Mouse (Mus musculus) liver, embryonic 11.5 days (tissue): ENCODE results near the gene Nrg4. TPM values are rescaled to one million over a fixed set of nuclear protein-coding genes. Genes with fewer than 3 reads are reported as not detected.
A peak's percentile ranks its signal among the peaks of the same experiment; 100 is the strongest.

Experiments
- ATAC-seq: fragments of 200-750 bp; cut with Nextera tagmentation; replicated peaks from 2 replicates; pipeline ENCODE4 v1.8.0; 2017; ENCODE audit warnings: moderate number of reproducible peaks, mild to moderate bottlenecking, moderate TSS enrichment, moderate library complexity; ENCODE audit not compliant: low FRiP score
- DNase-seq: peaks from one replicate; pipeline ENCODE4 v3.0.0-alpha.2; 2017; ENCODE audit warnings: low spot score
- H3K27ac ChIP-seq: fragments of 300-500 bp; sonication (generic); 2 replicates; pipeline ENCODE4 v1.5.1; 2014; ENCODE audit warnings: mild to moderate bottlenecking, low read depth, low read length, control low read depth
- H3K27me3 ChIP-seq: fragments of 300-500 bp; sonication (generic); replicated peaks from 2 replicates; pipeline ENCODE4 v1.6.1; 2014; ENCODE audit warnings: low read length, mixed read lengths; ENCODE audit not compliant: control insufficient read depth, insufficient read depth
- H3K36me3 ChIP-seq: fragments of 300-500 bp; sonication (generic); 2 replicates; pipeline ENCODE4 v1.6.1; 2014; ENCODE audit warnings: mild to moderate bottlenecking, low read length, moderate library complexity, mixed read lengths; ENCODE audit not compliant: control insufficient read depth, insufficient read depth
- H3K4me1 ChIP-seq: fragments of 300-500 bp; sonication (generic); replicated peaks from 2 replicates; pipeline ENCODE4 v1.6.1; 2014; ENCODE audit warnings: low read length, mixed read lengths; ENCODE audit not compliant: control insufficient read depth, insufficient read depth
- H3K4me2 ChIP-seq: fragments of 300-500 bp; sonication (generic); 2 replicates; pipeline ENCODE4 v1.6.1; 2014; ENCODE audit warnings: mild to moderate bottlenecking, control low read depth, moderate library complexity
- H3K4me3 ChIP-seq: fragments of 300-500 bp; sonication (generic); 2 replicates; pipeline ENCODE4 v1.5.1; 2014; ENCODE audit warnings: low read depth, low read length, control low read depth
- H3K9ac ChIP-seq: fragments of 300-500 bp; sonication (generic); 2 replicates; pipeline ENCODE4 v1.6.1; 2014; ENCODE audit warnings: low read depth, low read length, control low read depth
- H3K9me3 ChIP-seq: fragments of 300-500 bp; sonication (generic); 2 replicates; pipeline ENCODE4 v1.6.1; 2016; ENCODE audit warnings: low read length, inconsistent platforms, mixed read lengths; ENCODE audit not compliant: control insufficient read depth
- WGBS: fragments of 180-500 bp; shearing (Covaris S2); extraction: QIAGEN DNeasy Blood & Tissue Kit; methylation state at CpG from one replicate; pipeline ENCODE4 v1.1.7; 2014; 5-methylcytosine and 5-hydroxymethylcytosine counted together
- polyA plus RNA-seq: library from polyadenylated mRNA; unstranded; fragments of >200 nt; fragmentation: Nextera tagmentation; extraction: Ambion mirVana; gene quantifications from 2 replicates; pipeline ENCODE4 v1.2.1, GENCODE M21; 2014

Nrg4 gene
- polyA plus RNA-seq, 1 experiment from 2014 or later, result 1.1 TPM

DNA sequence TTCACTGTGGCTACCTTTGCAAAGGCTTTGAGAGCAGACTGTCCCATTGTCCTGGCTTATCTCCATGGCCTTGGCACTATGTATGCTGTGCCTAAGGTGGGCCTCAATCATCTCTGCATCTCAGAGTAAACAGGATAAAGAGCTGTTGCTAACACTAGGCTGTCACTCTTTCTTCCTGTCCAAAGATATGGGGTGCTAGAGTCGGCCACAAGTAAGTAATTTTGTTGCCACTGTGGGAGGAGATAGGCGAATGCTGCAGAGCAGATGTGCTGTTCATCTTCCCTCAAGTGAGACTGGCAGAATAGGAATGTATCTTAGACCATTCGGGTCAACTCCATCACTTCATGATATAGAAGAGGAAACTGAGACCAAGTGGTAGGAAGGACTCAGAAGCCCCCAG is 28.0 kb upstream of the Nrg4 start:
- Histone ChIP-seq H3K27me3 (no peaks in the 10 kb centered on the region), H3K4me2 (no peak overlapping the region), H3K27ac (no peak overlapping the region), H3K9me3 (no peaks in the 10 kb centered on the region), H3K4me3 (no peak overlapping the region), H3K9ac (no peak overlapping the region), H3K4me1 (no peaks in the 10 kb centered on the region), H3K36me3 (no peaks in the 10 kb centered on the region)
- ATAC-seq (no peak), DNase-seq (no peak)
- 57% methylated on average over 3 of the region's 3 CpGs for WGBS

- DNase-seq (no peak), ATAC-seq (no peak)
- H3K4me1 ChIP-seq, result no peaks in the 10 kb centered on the region
- H3K9ac ChIP-seq, result no peak overlapping the region
- no peak overlapping the region for H3K4me2 ChIP-seq
- no peaks in the 10 kb centered on the region for H3K27me3 ChIP-seq
- H3K27ac ChIP-seq, result no peak overlapping the region
- WGBS, result 73% methylated on average over 3 of the region's 3 CpGs
- H3K9me3 ChIP-seq, result no peaks in the 10 kb centered on the region
- no peak overlapping the region for H3K4me3 ChIP-seq
- no peaks in the 10 kb centered on the region for H3K36me3 ChIP-seq
Observed at GRCm38 (mm10) chr9:55348664-55349063, 22.0 kb upstream of the Nrg4 start.

GRCm38 (mm10) chr9:55345332-55345731 is 18.7 kb upstream of the Nrg4 start:
- H3K9ac ChIP-seq, result no peak overlapping the region
- no peak overlapping the region for H3K4me3 ChIP-seq
- H3K27me3 ChIP-seq, result no peaks in the 10 kb centered on the region
- H3K4me1 ChIP-seq, result no peaks in the 10 kb centered on the region
- no peak for DNase-seq
- no peaks in the 10 kb centered on the region for H3K36me3 ChIP-seq
- H3K27ac ChIP-seq, result no peak overlapping the region
- H3K9me3 ChIP-seq, result no peaks in the 10 kb centered on the region
- H3K4me2 ChIP-seq, result no peak overlapping the region
- WGBS, result 89% methylated on average over 7 of the region's 7 CpGs
- ATAC-seq, result no peak

DNA sequence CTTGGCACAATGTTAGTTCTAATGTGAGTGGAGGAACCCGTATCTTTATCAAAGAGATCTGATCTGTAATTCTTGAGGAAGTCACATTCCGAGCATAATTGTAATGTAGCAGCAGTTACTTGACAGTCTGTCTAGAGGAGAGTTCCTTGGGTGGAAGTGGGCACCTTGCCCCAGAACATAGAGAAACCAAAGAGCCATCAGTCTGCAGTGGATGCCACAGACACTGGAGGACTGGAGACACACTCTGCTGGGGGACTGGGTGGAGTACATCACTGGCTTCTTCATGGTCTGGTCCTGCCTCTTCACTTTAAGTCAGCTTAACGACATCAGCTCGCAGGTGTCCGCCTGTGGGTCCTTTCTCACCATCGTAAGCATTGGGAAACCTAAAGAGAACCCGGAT is 17.5 kb upstream of the Nrg4 start:
- no peak for ATAC-seq
- no peak overlapping the region for H3K9ac ChIP-seq

DNA sequence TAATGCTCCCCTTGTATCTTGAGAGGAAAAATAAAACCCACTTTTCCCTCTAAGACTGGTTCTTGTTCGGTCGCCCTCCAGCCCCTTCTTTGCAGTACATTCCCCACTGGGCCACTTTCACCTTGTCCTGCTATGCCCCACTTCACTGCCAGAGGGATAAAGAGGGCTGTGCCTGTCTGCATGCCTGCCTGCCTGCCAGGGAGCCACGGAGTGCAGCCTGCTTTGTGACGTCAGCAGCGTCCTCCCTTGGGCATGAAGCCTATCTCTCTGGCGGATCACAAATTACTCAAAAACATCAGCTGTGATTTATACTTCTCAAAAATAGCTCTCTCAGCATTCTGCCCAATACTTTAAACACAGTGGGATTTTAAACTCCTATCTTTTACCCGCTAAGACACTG is 6.3 kb upstream of the Nrg4 start:
- no peaks in the 10 kb centered on the region for H3K9me3 ChIP-seq
- WGBS, result 43% methylated on average over 7 of the region's 7 CpGs
- DNase-seq (no peak), ATAC-seq (no peak)
- H3K4me2 ChIP-seq, result no peak overlapping the region
- H3K4me1 ChIP-seq, result no peaks in the 10 kb centered on the region
- peaks cover 34% of the 10 kb centered on the region for H3K27me3 ChIP-seq
- no peak overlapping the region for H3K4me3 ChIP-seq
- no peaks in the 10 kb centered on the region for H3K36me3 ChIP-seq
- H3K9ac ChIP-seq, result no peak overlapping the region
- no peak overlapping the region for H3K27ac ChIP-seq

More for the DNA sequence above, 17.5 kb upstream of the Nrg4 start:
- Histone ChIP-seq H3K36me3 (no peaks in the 10 kb centered on the region), H3K27ac (no peak overlapping the region), H3K4me2 (no peak overlapping the region), H3K4me1 (no peaks in the 10 kb centered on the region), H3K27me3 (no peaks in the 10 kb centered on the region), H3K4me3 (no peak overlapping the region), H3K9me3 (no peaks in the 10 kb centered on the region)
- no peak for DNase-seq
- WGBS, result 71% methylated on average over 7 of the region's 7 CpGs

DNA sequence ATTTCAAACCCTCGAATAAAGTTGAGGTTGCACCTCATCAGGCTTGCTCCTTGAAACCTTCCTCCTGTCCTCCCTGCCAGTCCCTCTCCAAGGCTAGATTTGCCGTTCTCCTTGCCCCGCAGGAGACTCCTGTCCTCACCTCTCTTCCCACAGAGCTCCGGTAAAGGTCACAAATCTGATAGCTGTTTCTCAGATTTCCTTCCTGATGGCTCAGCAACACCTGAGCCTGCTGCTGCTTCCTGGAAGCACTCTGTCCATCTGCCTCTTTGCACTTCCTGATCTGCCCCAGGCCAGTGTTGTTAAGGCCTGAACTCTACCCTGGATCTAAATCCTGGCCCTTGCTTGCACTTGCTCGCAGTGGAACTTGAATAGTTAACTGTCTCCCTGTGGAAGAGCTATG is 5.8 kb upstream of the Nrg4 start:
- Histone ChIP-seq H3K4me1 (no peaks in the 10 kb centered on the region; the same call in 1 of the 2 replicates), H3K4me2 (no peak overlapping the region), H3K36me3 (no peaks in the 10 kb centered on the region), H3K9ac (no peak overlapping the region), H3K4me3 (no peak overlapping the region), H3K27ac (no peak overlapping the region), H3K9me3 (no peaks in the 10 kb centered on the region), H3K27me3 (peaks cover 39% of the 10 kb centered on the region)
- ATAC-seq (no peak), DNase-seq (no peak)
- WGBS, result 34% methylated on average over 5 of the region's 5 CpGs

GRCm38 (mm10) chr9:55329401-55329800 is 2.8 kb upstream of the Nrg4 start:
- Histone ChIP-seq H3K9ac (no peak overlapping the region), H3K36me3 (no peaks in the 10 kb centered on the region), H3K4me2 (no peak overlapping the region), H3K27me3 (peaks cover 68% of the 10 kb centered on the region), H3K4me3 (no peak overlapping the region), H3K27ac (no peak overlapping the region), H3K9me3 (no peaks in the 10 kb centered on the region), H3K4me1 (no peaks in the 10 kb centered on the region; the same call in 1 of the 2 replicates)
- whole genome bisulfite sequencing, result 69% methylated on average over 6 of the region's 6 CpGs
- ATAC-seq, result no peak
- no peak for DNase-seq

DNA sequence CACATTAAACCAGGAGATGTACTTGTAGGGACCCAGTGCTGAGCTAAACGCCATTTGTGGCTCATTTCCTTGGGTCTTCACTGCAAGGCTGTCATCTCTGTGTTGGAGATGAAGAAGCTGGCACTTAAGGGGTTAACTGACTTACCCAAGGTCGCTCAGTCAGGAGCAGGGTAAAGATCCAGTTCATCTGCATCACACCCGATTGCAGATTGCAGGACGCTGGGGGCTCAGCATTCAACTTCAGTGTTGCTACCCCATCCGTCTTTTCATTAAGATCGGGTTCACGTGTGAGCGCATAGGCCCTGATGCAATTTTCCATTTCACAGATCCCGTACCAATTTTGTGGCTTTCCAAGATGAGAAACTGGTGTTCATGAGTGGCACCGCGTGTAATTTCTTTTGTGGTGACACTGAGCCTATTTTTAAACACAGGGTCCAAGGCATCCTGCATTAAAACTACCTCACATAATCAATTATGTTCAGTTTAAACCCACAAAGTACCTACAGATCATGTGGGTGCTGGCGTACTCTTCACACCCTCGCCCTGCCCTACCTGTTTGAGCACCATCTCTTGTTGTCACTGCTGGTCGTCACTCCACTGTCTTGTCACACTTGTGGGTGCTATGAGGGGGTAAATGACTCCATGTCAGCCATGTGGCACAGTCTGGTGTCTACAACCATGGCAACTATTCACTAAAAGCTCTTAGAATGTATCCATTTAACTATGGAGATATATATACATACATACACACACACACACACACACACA is 1.7 kb upstream of the Nrg4 start:
- no peak overlapping the region for H3K4me3 ChIP-seq
- H3K4me1 ChIP-seq, result no peaks in the 10 kb centered on the region; the same call in 1 of the 2 replicates
- H3K9me3 ChIP-seq, result no peaks in the 10 kb centered on the region
- ATAC-seq, result no peak
- no peak overlapping the region for H3K4me2 ChIP-seq
- no peak overlapping the region for H3K27ac ChIP-seq
- H3K27me3 ChIP-seq, result peaks cover 76% of the 10 kb centered on the region
- H3K36me3 ChIP-seq, result no peaks in the 10 kb centered on the region
- no peak overlapping the region for H3K9ac ChIP-seq
- no peak for DNase-seq
- 30% methylated on average over 14 of the region's 14 CpGs for WGBS

DNA sequence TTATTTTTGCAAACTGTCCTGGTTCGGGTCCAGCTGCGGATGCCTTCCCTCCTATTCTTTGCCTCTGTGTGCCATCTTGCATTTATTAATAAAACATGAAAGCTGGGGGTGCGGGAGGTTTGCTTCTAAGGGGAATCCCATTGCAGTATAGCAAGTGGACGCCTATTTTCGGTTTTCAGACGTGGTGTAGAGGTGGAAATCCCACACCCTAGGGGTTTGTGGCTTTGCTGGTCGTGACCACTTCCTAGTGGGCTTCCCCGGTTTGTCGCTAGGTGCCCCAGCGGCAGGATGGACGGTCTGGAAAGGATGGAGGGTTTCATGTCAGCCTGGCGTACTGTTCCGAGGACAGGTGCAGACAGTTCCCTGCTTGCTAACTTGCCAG is 581 bp upstream of the Nrg4 start:
- 2% methylated on average over 13 of the region's 13 CpGs for WGBS
- no peaks in the 10 kb centered on the region for H3K9me3 ChIP-seq
- H3K4me2 ChIP-seq, result peak overlapping the region; percentile 66
- DNase-seq (no peak), ATAC-seq (no peak)
- H3K36me3 ChIP-seq, result no peaks in the 10 kb centered on the region
- no peaks in the 10 kb centered on the region; the same call in 1 of the 2 replicates for H3K4me1 ChIP-seq
- peaks cover 73% of the 10 kb centered on the region for H3K27me3 ChIP-seq
- H3K9ac ChIP-seq, result no peak overlapping the region
- no peak overlapping the region for H3K27ac ChIP-seq
- H3K4me3 ChIP-seq, result peak overlapping the region; percentile 57
